Mouse (Mus musculus): ENCODE data around the gene Kif2b.

Gene Kif2b

GRCm38 (mm10) chr11:91577317-91577716 is at the start of gene Kif2b:
TSS of gene Kif2b (minus strand) at chr11:91577558.
- DNase-seq (ENCODE audit: low spot score), result no peak

GRCm38 (mm10) chr11:91593088-91593487 is 15.7 kb upstream of the Kif2b start:
- no peak for DNase-seq (ENCODE audit: low spot score)

- no peak for DNase-seq (ENCODE audit: low spot score)
Measured at GRCm38 (mm10) chr11:91576856-91577255, 502 bp downstream of the Kif2b start.

GRCm38 (mm10) chr11:91575406-91575805 is 2.0 kb downstream of the Kif2b start:
- DNase-seq (ENCODE audit: low spot score), result no peak

- DNase-seq (ENCODE audit: low spot score), result no peak
Measured at GRCm38 (mm10) chr11:91574477-91574876, 2.9 kb downstream of the Kif2b start.

- no peak for DNase-seq (ENCODE audit: low spot score)
Measured at GRCm38 (mm10) chr11:91530737-91531136, 46.6 kb downstream of the Kif2b start.
